Mouse (Mus musculus): ENCODE results near the gene Fosb.

Gene Fosb

DNA sequence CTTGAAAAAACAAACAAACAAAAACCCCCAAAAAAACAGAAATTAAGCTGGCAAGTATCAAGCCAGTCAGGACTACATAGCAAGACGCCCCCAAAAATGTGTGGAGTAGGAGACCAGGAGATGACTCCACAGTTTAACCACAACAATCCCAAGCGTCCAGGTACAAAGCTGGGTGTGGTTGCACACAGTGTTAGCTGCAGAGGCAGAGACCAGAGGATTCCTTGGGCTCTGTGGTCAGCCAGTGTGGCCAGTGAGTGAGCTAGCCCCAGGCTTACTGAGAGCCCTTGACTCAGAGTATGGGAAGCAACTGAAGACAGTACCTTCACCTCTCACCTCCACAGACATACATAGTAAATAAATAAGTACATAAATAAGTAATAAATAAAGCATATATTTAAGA, 22.1 kb upstream of the Fosb start:
- DNase-seq (ENCODE audit: low spot score) = no peak

DNA sequence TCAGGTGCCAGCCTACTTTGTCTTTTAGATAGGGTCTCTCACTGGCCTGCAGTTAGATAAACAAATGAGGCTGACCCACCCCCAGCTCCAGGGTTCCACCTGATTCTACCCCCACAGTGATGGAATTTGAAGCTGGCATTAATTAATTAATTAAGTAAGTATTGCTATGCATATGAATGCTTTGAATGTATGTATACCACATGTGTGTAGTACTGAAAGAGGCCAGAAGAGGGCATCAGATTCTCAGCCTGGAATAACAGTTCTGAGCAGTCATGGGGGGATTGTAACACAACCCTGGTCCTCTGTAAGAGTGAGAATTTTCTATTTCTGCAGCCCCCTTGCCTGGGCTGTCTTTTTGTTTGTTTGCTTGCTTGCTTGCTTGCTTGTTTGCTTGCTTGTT, 18.6 kb upstream of the Fosb start:
- DNase-seq (ENCODE audit: low spot score) = no peak

DNA sequence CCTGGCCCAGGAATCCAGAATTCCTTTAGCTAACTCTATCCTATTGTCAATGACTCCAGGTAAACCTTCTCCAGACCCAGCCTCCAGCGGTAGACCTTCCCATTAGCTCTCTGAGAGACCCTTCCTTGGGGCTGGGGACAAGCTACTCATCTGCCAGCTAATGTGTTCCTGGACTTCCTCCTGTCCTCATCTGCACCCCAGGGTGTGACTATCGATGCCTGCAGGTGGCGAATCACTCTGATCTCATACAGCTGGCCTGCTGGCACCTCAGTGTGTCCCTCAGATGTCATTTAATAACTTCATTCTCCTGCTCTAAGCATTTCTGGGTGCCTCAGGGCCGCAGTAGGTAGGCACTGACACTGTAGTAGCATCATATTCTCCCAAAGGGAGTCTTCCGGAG, 17.9 kb upstream of the Fosb start:
- no peak for DNase-seq (ENCODE audit: low spot score)

DNA sequence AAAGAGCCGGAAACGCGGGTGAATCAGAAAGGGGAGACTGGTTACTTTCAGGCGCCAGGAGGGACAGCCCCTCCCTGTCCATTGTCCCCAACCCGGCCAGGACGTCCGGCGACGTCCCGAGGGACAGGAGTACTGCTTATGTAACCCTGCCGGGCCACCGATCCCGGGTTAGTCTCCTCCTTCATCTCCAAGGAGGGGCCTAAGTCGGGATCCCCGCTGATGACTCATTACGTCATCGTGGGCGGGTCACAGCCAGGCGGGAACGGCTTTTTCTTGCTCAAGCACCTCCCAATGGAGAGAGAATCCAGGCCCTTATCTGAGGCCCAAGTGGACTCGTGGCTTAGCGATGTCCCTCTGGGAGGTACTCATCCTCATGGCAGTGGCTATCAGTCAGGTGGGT, 17.3 kb upstream of the Fosb start:
- peak; percentile 92 for DNase-seq (ENCODE audit: low spot score)

DNA sequence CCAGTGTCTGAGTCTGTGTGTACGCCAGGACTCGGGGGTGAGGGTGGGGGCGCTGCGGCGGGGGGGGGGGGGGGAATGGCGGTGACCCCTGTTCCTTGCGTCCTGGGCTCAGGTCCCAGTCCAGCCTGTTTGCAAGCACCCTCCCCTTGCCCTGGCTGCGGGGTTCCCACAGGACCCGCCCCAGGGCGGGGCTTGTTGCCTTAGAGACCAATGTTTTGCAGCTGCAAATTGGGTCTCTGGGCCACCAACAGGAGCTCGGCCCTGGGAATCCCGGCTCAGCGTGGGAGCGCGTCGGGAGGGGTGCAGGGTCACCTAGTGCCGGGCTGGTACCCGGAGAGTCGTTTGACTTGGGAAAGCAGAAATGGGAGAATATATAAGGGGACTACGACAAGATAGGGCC, 16.5 kb upstream of the Fosb start:
- DNase-seq (ENCODE audit: low spot score) = peak; percentile 93

DNA sequence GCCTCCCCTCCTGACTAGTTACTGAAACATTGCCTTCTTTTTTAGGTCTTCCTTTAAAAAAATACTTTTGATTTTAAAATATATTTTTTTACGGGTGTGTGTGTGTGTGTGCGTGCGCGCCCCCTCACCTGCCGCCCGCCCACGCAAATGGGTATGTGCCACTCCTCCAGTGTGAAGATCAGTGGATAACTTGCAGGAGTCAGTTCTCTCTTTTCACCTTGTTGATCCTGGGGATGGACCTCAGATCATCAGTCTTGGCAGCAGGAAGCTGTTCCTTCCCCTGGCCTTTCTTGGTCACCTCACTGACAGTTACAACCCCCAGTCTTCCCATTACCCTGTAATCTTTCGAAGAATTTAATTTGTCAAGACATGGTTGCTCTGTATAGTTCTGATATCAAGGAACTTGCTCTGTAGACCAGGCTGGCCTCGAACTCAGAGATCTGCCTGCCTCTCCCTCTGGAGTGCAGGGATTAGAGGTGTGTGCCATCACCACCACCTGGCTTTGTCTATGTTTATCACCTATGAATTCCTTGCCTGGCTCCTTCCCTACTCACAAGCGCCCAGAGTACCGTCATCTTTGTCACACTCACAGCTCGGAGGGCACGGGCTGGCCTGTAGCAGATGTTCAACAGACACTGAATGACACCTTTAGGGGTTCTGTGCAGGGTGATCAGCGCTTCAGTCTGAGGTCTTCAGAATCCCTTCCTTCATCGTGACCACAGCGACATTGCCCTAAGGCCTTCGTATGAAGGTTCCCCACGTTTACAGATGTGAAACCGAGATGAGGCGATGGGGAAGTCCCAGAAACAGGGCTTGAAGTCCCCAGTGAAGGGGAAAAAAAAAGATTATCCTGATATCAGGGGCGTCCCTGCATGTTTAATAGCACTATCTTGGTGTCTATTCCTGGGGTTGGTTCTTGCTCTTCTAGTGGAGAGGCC, 15.7 kb upstream of the Fosb start:
- no peak for DNase-seq (ENCODE audit: low spot score)

DNA sequence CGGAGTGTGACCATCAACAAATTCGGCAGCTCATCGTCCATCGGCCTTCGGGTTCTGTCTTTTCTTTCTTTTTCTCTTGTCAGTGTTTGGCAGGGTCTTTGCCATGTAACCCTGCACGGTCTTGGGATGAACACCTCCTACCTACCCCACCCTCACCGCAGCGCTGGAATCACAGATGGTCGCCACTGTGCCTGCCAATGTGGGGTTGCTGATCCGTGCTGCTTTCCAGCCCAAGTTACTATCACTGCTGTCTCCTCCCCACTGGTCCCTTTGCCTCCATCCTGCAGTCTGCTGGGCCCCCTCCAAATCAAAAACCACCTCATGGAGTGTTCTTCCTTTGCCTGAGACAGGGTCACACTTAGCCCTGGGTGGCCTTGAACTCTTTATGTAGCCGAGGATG, 14.4 kb upstream of the Fosb start:
- no peak for DNase-seq (ENCODE audit: low spot score)

DNA sequence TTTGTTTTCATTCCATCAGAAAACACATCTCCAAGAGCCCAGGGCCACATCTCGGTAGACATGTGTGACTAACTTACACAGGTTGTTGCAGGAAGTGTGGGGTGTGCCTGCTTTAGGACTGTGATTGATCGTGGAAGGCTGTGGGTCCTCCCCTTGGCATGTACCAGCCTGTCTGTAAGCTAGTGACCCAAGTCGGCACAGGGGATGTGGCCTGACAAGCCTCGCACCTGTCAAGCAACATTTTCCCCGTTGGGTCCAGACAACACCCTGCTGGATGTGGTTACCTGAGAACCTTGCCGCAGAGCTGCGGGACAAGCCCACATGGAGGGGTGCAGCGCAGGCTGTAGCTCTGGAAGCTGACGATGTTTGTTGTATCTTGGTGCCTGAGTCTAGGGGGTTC, 12.6 kb upstream of the Fosb start:
- DNase-seq (ENCODE audit: low spot score) = no peak

DNA sequence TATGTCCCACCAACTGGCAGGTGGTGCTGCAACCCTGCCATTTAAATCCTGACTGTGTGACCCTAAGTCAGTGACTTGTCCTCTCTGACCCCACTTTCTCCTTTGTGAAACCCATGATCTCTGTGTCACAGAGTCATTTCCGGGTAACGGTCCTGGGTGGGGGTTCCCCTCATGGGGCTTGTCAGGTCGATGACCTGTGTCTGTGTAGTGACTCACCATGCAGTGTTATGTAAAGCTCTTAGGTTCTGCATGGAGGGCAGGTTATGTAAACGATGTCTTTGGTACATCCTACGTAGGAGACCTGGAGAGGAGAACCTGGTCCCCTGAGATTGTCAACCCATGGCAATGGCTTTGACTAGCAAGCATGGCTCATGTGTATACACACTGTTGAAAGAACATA, 11.6 kb upstream of the Fosb start:
- no peak for DNase-seq (ENCODE audit: low spot score)

DNA sequence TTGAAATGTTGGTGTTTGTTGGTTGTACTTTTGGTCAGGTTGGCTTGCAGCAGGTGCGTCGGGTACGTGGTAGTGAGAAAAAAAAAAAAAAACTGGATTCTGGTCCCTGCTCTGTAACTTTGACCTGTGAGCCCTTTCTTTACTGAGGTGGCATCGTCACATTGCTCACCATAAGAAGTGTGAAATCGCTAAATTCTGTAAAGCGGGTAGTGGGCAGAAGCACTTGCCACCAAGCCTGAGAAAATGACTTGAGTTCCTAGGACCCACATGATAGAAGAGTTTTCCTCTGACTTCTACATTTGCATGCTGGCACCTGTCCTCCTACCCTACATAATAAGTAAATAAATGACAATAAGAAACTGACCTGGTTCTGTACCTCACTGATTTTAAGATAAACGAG, 10.8 kb upstream of the Fosb start:
- DNase-seq (ENCODE audit: low spot score) = no peak

DNA sequence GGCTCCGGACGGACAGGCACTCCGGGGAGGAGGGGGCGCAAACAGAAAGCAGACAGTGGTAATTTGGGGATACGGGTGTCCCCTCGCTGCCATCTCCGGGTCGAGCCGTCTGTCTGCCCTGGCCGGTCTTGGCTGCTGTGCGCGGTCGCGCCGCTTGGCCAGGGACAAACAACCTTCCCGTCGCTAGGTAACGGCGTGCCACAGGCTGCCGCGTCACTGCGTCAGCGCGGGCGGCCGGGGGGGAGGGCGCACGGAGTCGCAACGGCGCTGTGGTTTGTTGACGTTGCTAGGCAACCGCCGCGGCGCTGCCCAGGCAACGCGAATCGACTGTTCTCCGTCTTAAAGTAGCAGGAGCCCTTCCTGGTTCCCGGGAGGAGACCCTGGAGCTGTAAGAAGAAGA, 10.1 kb upstream of the Fosb start:
- peak; percentile 98 for DNase-seq (ENCODE audit: low spot score)

DNA sequence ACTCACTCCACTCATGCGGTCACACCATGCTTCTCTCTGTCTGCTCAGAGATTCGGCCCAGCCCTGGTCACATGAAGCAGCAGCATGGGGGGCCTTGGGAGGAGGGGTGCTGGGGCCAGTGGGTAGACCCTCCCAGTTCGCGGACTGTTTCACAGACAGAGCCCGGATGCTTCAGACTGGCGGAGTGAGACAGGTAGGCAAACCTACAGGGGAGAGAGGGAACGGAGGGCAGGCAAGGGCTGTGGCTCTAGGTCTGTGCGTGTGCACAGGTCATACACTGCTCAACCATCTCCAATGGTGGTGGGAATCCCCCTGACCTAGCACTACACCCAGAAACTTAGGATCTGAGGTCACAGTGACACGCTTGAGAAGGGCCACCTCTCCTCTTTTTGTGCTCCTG, 9.6 kb upstream of the Fosb start:
- no peak for DNase-seq (ENCODE audit: low spot score)

DNA sequence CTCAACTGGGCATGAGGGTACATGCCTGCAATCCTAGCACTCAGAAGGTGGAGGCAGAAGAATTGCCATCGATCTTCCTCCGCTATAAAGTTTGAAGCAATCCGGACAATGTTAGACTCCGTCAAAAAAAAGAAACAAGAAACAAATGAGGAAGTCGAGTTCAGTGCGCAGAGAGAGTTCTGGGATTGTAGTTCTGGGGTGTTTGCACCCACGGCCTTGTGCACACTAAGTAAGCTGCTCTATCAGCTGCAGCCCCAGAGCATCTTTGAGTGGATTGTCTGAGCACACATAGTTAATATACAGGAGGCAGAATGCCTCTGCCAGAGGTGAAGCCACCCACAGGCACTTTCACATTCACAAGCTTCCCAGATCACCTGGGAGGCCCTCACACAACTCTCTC, 8.8 kb upstream of the Fosb start:
- no peak for DNase-seq (ENCODE audit: low spot score)

DNA sequence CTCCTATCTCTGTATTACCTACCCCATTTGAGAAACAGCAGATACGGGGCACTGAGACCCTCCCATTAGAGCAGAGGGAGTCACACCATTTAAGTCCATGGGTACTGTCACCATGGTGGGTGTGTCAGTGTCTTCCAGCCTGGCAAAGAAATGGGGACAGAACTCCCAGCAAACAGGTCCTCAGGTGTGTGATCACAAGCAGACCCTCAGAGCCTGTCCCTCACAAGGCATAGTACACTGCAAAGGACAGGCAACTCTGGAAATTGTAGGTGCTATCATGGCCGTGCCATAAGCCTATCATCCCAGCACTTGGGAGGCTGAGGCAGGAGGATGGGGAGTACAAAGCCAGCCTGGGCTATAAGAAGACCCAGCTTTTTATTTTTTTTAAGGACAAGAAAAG, 8.3 kb upstream of the Fosb start:
- no peak for DNase-seq (ENCODE audit: low spot score)

DNA sequence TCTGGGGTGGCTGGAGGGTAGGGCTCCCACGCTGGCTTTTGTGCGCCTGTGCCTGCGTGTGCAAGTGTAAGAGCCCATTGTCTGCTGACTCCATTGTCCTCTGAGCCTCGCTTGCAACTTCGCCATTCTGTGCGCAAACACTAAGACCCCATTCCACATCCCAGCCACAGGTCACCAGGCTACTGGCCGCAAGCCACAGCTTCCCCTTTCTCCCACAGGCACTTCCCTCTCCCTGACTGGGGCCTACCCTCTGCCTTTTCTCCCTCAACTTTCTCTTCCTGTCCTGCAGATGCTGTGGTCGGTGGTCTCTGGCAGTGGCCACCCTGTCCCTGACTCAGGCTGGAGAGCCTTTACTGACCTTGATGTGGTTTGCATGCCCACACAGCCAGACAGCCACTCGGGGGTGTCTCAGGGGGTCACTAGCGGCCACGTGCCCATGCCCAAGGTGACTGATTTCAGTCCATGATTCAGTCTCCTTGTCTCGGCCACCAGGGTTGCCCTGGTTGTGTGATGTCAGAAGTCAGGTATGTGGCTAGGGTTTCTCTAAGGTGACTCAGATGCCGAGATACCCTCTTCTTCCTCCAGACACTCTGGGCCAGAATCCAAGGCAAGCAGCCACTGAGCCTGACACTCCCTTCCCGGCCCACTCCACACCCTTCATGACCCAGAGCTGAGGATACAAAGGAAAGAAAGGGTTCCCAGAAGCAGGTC, 6.8 kb upstream of the Fosb start:
- DNase-seq (ENCODE audit: low spot score) = no peak

DNA sequence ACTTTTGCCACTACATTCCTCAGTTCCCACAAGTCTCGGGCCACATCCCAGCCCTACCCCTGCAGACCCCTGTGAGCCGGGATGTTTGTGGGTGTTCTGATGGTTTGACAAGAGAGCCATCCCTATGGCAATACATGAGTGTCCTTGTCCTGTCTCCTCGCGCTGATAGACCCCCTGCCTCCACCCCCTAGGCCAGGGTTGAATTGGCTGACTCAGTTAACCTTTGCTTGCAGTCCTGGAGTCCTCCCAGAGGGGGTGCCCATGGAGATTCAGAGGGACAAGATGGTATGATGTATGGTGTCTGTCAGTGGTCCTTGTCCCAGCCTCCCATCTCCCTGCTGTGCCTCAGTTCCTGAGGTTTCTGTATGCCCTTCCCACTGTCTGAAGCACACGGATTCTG, 4.2 kb upstream of the Fosb start:
- no peak for DNase-seq (ENCODE audit: low spot score)

DNA sequence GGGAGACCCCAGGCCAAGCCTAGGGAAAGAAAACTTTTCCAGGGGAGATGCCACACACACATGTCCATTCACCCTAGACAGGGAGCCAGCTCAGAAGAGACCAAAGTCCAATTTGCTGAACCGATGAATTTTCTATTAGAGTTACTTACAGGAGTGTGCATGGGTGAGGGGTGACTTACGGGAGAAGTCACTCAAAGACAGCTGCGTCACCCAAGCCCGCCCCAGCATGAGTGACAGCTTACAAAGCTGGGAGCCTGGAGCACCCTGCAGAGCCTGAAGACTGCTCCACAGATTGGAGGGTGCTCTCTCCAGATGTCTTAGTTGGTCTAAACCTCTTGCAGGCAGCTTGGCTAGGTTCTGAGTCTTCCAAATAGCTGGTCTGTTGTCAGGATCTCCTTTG, 2.1 kb upstream of the Fosb start:
- no peak for DNase-seq (ENCODE audit: low spot score)

DNA sequence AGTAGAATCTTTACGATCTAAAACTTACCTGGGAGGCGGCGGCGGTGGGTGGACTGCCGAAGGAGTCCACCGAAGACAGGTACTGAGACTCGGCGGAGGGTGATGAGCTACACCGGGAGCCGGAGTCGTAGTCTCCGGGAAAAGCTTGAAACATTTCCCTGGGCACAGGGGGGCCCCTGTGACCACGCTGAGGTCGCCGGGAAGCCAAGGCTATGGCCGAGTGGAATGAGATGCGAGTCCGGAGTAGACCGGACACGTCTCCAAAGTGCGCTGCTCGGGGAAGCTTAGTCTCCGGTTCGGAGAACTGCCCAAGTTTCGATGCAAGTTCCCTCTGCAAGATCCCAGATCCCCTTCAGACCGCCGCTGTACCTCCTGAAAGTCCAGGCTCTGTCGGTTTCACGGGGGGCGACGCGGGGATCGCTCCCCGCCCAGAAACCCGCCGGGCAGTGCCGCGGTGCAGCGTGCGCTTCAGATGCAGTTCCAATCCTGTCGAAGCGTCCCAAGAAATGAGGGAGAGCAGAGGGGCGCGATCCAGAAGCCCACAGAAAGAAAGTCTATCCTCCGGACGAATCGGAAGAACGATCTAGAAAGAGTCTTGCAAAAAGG, 470 bp downstream of the Fosb start:
- no peak for DNase-seq (ENCODE audit: low spot score)

DNA sequence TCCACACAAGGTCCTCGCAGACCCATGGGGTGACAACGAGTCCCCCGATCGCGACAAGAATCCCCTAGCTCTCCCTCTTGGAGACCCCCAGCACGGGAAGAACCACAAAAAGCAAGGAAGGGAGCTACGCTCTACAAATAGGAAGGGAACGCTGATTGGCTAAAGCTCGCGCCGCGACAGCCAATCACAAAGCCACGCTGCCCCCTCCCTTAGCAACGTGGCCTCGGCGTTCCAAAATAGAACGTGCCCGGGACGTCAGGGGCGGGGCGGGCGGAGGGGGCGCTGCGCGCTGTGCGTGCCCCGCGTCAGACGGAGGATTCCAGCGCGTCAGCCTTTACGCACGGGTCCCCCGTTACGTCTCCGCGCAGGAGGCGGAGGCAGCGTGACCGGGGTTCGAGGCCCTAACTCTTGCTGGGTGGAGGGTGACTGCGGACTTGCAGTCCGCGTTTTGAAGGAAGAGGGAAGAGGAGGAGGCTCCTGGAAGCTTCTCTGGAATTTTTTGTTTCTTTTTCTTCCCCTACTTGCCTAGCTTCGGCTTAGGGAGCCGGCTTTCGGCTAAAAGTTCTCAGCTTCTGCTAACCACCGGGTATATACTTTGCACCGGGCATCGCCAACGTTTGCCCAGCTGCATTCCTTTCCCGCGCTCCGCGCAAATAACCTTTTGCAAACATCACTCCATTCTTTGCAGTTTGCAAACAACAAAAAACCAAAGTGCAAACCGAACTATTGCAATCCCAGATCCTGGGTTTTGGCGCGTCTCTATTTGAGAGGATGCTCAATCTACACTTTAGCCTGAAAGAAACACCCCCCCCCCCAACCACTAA, 1.2 kb downstream of the Fosb start:
- DNase-seq (ENCODE audit: low spot score) = peak; percentile 97

DNA sequence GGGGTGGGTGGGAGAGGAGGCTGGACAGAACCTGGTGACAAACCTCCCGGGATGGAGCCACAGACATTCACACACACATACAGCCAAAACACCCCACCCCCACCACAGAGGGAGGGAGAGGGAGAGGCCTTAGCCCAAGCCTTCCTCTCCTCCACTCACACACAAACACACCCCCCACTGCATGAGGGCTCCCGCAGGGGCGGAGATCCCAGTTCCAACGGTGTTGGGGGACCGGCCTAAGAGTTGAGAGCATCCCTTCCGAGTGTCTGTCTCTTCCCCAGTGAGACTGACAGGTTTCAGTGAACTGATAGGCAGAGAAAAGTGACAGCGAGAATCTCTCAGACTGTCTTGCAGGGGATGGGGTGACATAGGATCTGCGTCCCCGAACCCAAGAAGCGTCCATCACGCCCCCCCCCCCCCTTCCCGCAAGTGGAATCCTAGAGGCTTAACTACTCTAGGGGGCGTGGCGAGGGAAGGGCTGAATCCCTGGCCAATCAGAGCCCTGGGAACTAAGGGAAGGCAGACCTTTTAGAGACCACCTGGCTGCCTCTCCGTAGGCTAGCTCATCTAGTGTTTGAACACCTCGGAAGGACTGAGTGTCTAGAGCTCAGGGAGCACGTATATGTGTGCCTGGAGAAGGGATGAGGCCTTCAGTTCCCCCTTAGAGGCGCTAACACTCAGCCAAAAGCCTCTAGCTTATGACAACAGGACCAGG, 2.0 kb downstream of the Fosb start:
- DNase-seq (ENCODE audit: low spot score) = peak; percentile 83

All from embryo, embryonic 10.5 days (tissue).